Mouse (Mus musculus) ES-Bruce4 (cell line): Measurements from ENCODE around the gene Il17rd.

Experiments used
- CTCF ChIP-seq: IDR thresholded peaks from one replicate; pipeline ENCODE4 v1.8.1; 2011; ENCODE audit warnings: low read depth, low read length
- EP300 ChIP-seq: IDR thresholded peaks from 2 replicates; pipeline ENCODE4 v1.6.1; 2011; ENCODE audit warnings: low read depth, low read length; ENCODE audit not compliant: insufficient read depth
- POLR2A ChIP-seq: IDR thresholded peaks from one replicate; pipeline ENCODE4 v1.8.1; 2011; ENCODE audit warnings: low read length; ENCODE audit not compliant: insufficient read depth

GRCm38 (mm10) chr14:27131521-27131920 lies 92.8 kb downstream of the Il17rd start:
- TF ChIP-seq POLR2A (no peak), CTCF (no peak), EP300 (no peak)
